Mouse (Mus musculus): ENCODE results near the gene Bcl2. TPM values are rescaled to one million over a fixed set of nuclear protein-coding genes. Genes with fewer than 3 reads are reported as not detected.
A peak's percentile ranks its signal among the peaks of the same experiment; 100 is the strongest.

The Bcl2 gene
- polyA plus RNA-seq, 1 experiment from 2014 or later = 18.1 TPM

- Histone ChIP-seq H3K36me3 (no peaks in the 10 kb centered on the region), H3K4me1 (no peaks in the 10 kb centered on the region; the same call in 1 of the 2 replicates), H3K9ac (no peak overlapping the region), H3K27ac (no peak overlapping the region), H3K4me3 (no peak overlapping the region), H3K9me3 (no peaks in the 10 kb centered on the region), H3K27me3 (no peaks in the 10 kb centered on the region), H3K4me2 (replicated peaks) (no peak overlapping the region)
- 95% methylated on average over 1 of the region's 1 CpGs for WGBS
- ATAC-seq (ENCODE audit: insufficient number of reproducible peaks, insufficient read depth, low FRiP score, low TSS enrichment) = no peak
Measured at GRCm38 (mm10) chr1:106596380-106596779, 117.7 kb downstream of the Bcl2 start.

- Histone ChIP-seq H3K36me3 (no peaks in the 10 kb centered on the region), H3K4me1 (peaks cover 5% of the 10 kb centered on the region; the same call in 1 of the 2 replicates), H3K27me3 (no peaks in the 10 kb centered on the region), H3K9me3 (no peaks in the 10 kb centered on the region), H3K27ac (no peak overlapping the region), H3K4me2 (replicated peaks) (no peak overlapping the region), H3K4me3 (no peak overlapping the region), H3K9ac (no peak overlapping the region)
- ATAC-seq (ENCODE audit: insufficient number of reproducible peaks, insufficient read depth, low FRiP score, low TSS enrichment) = no peak
- WGBS = 92% methylated on average over 6 of the region's 6 CpGs
Measured at GRCm38 (mm10) chr1:106595286-106595885, 118.7 kb downstream of the Bcl2 start.

- no peaks in the 10 kb centered on the region for H3K36me3 ChIP-seq
- H3K9me3 ChIP-seq = no peaks in the 10 kb centered on the region
- no peak overlapping the region for H3K9ac ChIP-seq
- no peak overlapping the region for H3K4me2 ChIP-seq (replicated peaks)
- peaks cover 5% of the 10 kb centered on the region; the same call in 1 of the 2 replicates for H3K4me1 ChIP-seq
- WGBS = 54% methylated on average over 2 of the region's 2 CpGs
- no peak overlapping the region for H3K27ac ChIP-seq
- H3K27me3 ChIP-seq = no peaks in the 10 kb centered on the region
- H3K4me3 ChIP-seq = no peak overlapping the region
- no peak for ATAC-seq (ENCODE audit: insufficient number of reproducible peaks, insufficient read depth, low FRiP score, low TSS enrichment)
Measured at GRCm38 (mm10) chr1:106591180-106591774, 122.8 kb downstream of the Bcl2 start.

GRCm38 (mm10) chr1:106589141-106589540, 124.9 kb downstream of the Bcl2 start:
- Histone ChIP-seq H3K4me3 (no peak overlapping the region), H3K27me3 (no peaks in the 10 kb centered on the region), H3K9me3 (no peaks in the 10 kb centered on the region), H3K9ac (no peak overlapping the region), H3K36me3 (no peaks in the 10 kb centered on the region), H3K4me1 (peaks cover 5% of the 10 kb centered on the region; the same call in 1 of the 2 replicates), H3K4me2 (replicated peaks) (no peak overlapping the region), H3K27ac (no peak overlapping the region)
- WGBS = 92% methylated on average over 2 of the region's 2 CpGs
- ATAC-seq (ENCODE audit: insufficient number of reproducible peaks, insufficient read depth, low FRiP score, low TSS enrichment) = no peak

GRCm38 (mm10) chr1:106587866-106588470, 126.1 kb downstream of the Bcl2 start:
- Histone ChIP-seq H3K27me3 (no peaks in the 10 kb centered on the region), H3K27ac (no peak overlapping the region), H3K36me3 (no peaks in the 10 kb centered on the region), H3K4me3 (no peak overlapping the region), H3K4me1 (peaks cover 13% of the 10 kb centered on the region; the same call in 1 of the 2 replicates), H3K9me3 (no peaks in the 10 kb centered on the region), H3K4me2 (replicated peaks) (no peak overlapping the region), H3K9ac (no peak overlapping the region)
- WGBS = 86% methylated on average over 4 of the region's 4 CpGs
- ATAC-seq (ENCODE audit: insufficient number of reproducible peaks, insufficient read depth, low FRiP score, low TSS enrichment) = no peak

- H3K27ac ChIP-seq = no peak overlapping the region
- ATAC-seq (ENCODE audit: insufficient number of reproducible peaks, insufficient read depth, low FRiP score, low TSS enrichment) = no peak
- H3K27me3 ChIP-seq = no peaks in the 10 kb centered on the region
- peaks cover 13% of the 10 kb centered on the region; the same call in 1 of the 2 replicates for H3K4me1 ChIP-seq
- no peak overlapping the region for H3K4me2 ChIP-seq (replicated peaks)
- H3K9ac ChIP-seq = no peak overlapping the region
- H3K9me3 ChIP-seq = no peaks in the 10 kb centered on the region
- WGBS = 94% methylated on average over 6 of the region's 6 CpGs
- H3K4me3 ChIP-seq = no peak overlapping the region
- no peaks in the 10 kb centered on the region for H3K36me3 ChIP-seq
Measured at GRCm38 (mm10) chr1:106586761-106587160, 127.3 kb downstream of the Bcl2 start.

- H3K4me3 ChIP-seq = no peak overlapping the region
- no peak overlapping the region for H3K27ac ChIP-seq
- H3K9me3 ChIP-seq = no peaks in the 10 kb centered on the region
- no peaks in the 10 kb centered on the region for H3K36me3 ChIP-seq
- ATAC-seq (ENCODE audit: insufficient number of reproducible peaks, insufficient read depth, low FRiP score, low TSS enrichment) = no peak
- no peak overlapping the region for H3K4me2 ChIP-seq (replicated peaks)
- peaks cover 8% of the 10 kb centered on the region; the same call in 1 of the 2 replicates for H3K4me1 ChIP-seq
- H3K27me3 ChIP-seq = no peaks in the 10 kb centered on the region
- no peak overlapping the region for H3K9ac ChIP-seq
Measured at GRCm38 (mm10) chr1:106585349-106585748, 128.7 kb downstream of the Bcl2 start.

GRCm38 (mm10) chr1:106584824-106585223, 129.2 kb downstream of the Bcl2 start:
- no peak overlapping the region for H3K27ac ChIP-seq
- H3K9ac ChIP-seq = no peak overlapping the region
- WGBS = 74% methylated on average over 2 of the region's 2 CpGs
- no peaks in the 10 kb centered on the region for H3K36me3 ChIP-seq
- no peaks in the 10 kb centered on the region for H3K27me3 ChIP-seq
- no peaks in the 10 kb centered on the region for H3K9me3 ChIP-seq
- no peak overlapping the region for H3K4me2 ChIP-seq (replicated peaks)
- ATAC-seq (ENCODE audit: insufficient number of reproducible peaks, insufficient read depth, low FRiP score, low TSS enrichment) = 0 out of 2 replicates have a peak, but pooled peaks have one; percentile 13
- no peak overlapping the region for H3K4me3 ChIP-seq
- H3K4me1 ChIP-seq = peaks cover 8% of the 10 kb centered on the region; the same call in 1 of the 2 replicates

GRCm38 (mm10) chr1:106584273-106584672, 129.8 kb downstream of the Bcl2 start:
- no peak overlapping the region for H3K4me2 ChIP-seq (replicated peaks)
- H3K4me3 ChIP-seq = no peak overlapping the region
- ATAC-seq (ENCODE audit: insufficient number of reproducible peaks, insufficient read depth, low FRiP score, low TSS enrichment) = no peak
- 93% methylated on average over 4 of the region's 4 CpGs for WGBS
- peaks cover 8% of the 10 kb centered on the region; the same call in 1 of the 2 replicates for H3K4me1 ChIP-seq
- no peaks in the 10 kb centered on the region for H3K9me3 ChIP-seq
- no peak overlapping the region for H3K9ac ChIP-seq
- no peaks in the 10 kb centered on the region for H3K36me3 ChIP-seq
- H3K27ac ChIP-seq = peak overlapping the region; percentile 41; the same call in 1 of the 2 replicates
- H3K27me3 ChIP-seq = no peaks in the 10 kb centered on the region

- Histone ChIP-seq H3K9me3 (no peaks in the 10 kb centered on the region), H3K4me2 (replicated peaks) (no peak overlapping the region), H3K27me3 (no peaks in the 10 kb centered on the region), H3K4me1 (peaks cover 8% of the 10 kb centered on the region; the same call in 1 of the 2 replicates), H3K9ac (no peak overlapping the region), H3K36me3 (no peaks in the 10 kb centered on the region), H3K27ac (peak overlapping the region; percentile 41; the same call in 1 of the 2 replicates), H3K4me3 (no peak overlapping the region)
- no peak for ATAC-seq (ENCODE audit: insufficient number of reproducible peaks, insufficient read depth, low FRiP score, low TSS enrichment)
- WGBS = 49% methylated on average over 14 of the region's 14 CpGs
Measured at GRCm38 (mm10) chr1:106583245-106584241, 130.5 kb downstream of the Bcl2 start.

GRCm38 (mm10) chr1:106582810-106583209, 131.3 kb downstream of the Bcl2 start:
- H3K27me3 ChIP-seq = no peaks in the 10 kb centered on the region
- no peak overlapping the region for H3K9ac ChIP-seq
- H3K9me3 ChIP-seq = no peaks in the 10 kb centered on the region
- H3K4me3 ChIP-seq = no peak overlapping the region
- no peaks in the 10 kb centered on the region for H3K36me3 ChIP-seq
- no peak for ATAC-seq (ENCODE audit: insufficient number of reproducible peaks, insufficient read depth, low FRiP score, low TSS enrichment)
- H3K4me2 ChIP-seq (replicated peaks) = no peak overlapping the region
- no peak overlapping the region for H3K27ac ChIP-seq
- WGBS = 78% methylated on average over 3 of the region's 3 CpGs
- H3K4me1 ChIP-seq = peaks cover 8% of the 10 kb centered on the region; the same call in 1 of the 2 replicates

All from embryonic facial prominence, embryonic 12.5 days (tissue).